Mouse (Mus musculus): ENCODE results near the gene Mgea5. TPM values are rescaled to one million over a fixed set of nuclear protein-coding genes. Genes with fewer than 3 reads are reported as not detected.

Gene Mgea5
- polyA plus RNA-seq, 1 experiment: 76.7 TPM

DNA sequence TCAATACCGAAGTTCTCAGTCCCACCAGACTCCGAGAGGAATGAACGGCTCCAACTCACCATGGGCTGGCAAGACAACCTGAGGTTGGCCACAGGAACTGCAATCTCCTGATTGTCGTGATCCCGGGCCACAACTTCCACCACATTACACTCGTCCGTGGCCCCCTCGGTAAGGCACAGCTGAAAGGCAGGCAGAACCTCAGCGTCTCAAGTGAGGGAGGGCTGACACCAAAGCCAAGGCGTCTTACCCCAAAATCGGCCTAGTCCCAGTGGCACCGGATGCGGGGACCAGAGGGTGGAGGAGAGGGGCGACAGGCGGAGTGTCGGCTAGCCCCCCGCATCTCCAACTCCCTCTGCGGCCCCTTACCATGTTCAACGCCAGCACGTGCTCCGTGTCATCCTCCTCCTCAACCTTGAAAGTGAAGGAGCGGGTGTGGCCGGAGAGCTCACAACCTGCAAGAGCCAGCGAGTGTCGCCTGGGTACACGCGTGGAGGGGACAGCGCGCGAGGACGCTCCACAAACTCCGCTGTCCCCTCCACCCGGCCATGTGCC is 34.9 kb downstream of the Mgea5 start:
- no peak for DNase-seq (ENCODE audit: low spot score)

GRCm38 (mm10) chr19:45748206-45748605 is 35.4 kb downstream of the Mgea5 start:
- no peak for DNase-seq (ENCODE audit: low spot score)

DNA sequence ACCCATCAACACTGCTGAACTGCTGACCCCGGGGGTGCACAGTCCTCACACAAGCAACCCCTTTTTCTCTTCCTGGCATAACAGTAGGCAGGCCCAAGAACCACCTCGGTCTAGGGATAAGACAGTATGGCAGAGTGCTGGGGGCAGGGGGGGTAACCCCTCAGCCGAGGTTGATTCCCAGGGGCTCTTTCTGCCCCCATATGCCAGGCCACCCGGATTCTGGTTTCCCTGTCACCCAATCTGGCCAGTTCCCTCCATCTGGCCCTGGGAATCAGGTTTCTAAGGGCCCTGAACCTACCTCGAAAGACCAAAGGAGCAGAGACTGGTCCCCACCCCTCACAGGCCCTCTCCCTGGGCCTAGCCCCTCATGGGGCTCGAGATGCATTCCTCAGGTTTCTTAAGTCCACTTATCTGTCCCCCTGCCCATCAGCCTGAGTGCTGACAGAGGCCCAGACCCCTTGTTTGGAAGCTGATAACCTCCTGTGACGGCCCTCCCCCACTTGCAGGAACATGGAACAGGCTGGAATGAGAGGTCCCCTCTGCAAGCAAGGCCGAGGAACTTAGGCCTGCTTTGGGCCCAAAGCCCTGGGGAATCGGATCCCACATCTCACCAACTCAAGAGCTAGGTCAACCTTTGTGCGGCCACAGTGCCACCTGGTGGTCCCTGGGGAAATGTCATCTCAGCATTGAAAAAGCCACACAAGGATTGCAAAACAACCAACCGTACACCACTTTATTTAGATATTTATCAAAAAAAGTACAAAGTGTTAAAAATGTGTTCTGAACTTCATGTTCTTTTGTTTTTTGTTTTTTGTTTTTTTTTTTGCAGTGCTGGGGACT is 36.4 kb downstream of the Mgea5 start:
- DNase-seq (ENCODE audit: low spot score): peak; percentile 69

- DNase-seq (ENCODE audit: low spot score): peak; percentile 61
These were observed 37.2 kb downstream of the Mgea5 start for GRCm38 (mm10) chr19:45746153-45747020.

DNA sequence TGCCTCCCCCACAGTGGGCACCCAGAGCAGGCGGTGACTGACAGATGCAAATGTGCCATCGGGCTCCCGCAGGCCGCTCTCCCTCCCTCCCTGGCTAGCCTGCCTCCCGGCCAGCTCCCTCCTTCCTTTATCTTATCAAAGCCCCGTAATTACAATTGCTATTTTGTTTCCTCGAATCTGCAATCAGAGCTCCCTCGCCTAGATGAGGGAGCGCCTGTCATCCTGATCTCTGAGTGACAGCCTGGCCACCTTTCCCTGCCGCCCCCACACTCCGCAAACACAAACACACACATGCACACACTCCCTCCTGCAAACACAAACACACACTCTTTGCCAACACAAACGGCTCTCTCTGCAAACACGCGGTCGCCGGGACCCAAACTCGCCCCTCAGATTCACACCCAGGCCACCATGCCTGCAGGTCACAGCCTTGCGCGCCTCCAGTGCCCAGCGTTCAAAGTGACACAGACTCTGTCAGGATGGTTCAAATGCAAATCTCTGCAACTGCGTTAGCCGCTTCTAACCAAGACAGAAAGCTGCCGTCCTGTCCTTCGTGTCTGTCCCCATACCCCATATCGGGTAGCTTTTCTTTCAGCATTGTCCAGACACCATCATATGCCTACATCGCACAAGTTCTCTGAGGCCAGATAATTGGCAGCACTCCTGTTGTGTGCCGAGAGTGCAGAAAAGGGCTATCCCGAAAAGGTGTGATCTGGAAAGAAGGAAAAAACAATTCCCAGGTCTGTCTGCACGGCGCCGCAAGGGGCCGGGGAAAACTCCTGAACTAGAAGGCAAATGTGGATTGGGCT is 38.1 kb downstream of the Mgea5 start:
- DNase-seq (ENCODE audit: low spot score): no peak

DNA sequence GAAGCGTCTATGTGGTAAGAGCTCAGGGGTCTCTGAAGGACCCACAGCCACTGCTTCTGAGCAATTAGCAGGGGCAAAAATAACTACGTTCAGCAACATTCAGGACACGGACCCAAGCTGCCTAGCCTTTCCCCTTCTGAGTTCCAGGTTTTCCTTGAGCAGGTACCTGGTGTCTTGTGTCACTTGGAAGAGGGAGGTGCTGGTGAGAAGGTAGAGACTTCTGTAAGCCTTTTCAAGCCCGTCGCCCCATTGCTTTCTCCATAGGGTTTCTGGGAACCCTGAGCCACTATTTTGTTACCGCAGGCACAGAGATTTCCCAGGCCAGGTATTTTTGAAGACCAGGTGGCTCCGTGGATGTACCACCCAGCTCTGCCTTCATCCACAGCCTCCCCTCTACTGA is 40.0 kb downstream of the Mgea5 start:
- no peak for DNase-seq (ENCODE audit: low spot score)

DNA sequence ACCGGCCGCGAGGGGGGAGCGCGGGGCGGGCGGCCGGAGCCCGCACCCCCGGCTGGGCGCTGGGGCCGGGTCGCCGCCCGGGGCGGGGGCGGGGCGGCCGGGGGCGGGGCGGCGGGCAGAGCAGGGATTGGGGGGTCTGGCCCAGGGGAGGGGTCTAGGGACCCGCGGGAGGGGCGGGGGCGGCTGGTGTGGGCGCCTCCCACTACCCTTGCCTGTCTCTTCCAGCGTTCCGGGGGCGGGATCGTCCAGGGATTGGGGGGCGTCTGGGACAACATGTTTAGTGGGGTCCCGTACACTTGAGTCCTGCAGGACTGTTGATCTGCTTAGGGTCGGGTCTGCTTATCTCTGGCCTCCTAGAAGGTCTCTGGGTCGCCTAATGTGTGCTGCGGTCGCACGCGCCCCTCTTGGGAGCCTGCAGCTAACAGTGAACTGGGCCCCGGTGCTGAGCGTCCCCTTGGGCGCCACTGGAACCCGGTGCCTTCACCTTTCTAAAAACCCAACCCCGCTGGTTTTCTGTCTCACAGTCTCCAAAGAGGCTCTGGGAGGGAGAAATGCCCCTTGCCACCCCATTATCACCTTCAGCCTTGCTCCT is 40.6 kb downstream of the Mgea5 start:
- DNase-seq (ENCODE audit: low spot score): no peak

- DNase-seq (ENCODE audit: low spot score): no peak
These were observed 41.2 kb downstream of the Mgea5 start, which contains the start of gene Fgf8 for GRCm38 (mm10) chr19:45742218-45742983. Gene Fgf8 (minus strand): TSS chr19:45742915.

DNA sequence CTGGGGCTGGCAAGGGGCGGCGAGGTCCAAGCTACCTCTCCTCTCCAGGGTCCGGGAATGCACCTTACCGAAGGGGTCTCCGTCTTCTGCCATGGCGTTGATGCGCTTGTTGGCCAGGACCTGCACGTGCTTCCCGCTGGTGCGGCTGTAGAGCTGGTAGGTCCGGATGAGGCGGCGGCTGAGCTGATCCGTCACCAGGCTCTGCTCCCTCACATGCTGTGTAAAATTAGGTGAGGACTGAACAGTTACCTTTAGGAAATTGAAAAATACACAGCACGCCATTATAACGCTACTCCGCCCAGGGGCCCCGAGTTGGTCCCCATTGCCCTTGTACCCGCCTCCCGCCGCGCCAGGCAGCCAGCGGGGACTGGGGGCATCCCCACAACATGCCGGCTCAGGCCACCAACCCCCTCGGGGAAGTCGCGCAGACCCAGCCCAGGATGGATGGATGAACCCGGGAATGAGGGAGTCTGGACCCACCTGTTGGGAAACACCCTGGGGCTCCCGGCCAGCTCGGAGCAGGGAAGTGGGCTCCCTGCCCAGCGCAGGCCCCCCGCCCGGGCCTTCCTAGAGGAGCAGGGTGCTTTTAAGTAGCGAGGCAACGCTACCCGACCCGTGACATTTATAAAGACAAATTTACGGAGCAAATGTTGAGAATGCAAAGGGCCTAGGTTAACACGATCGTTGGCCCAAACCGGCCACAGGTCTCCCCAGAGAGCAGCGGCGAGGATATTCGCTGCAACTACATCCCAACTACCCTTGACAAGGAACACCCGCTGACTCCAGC is 42.0 kb downstream of the Mgea5 start:
- no peak for DNase-seq (ENCODE audit: low spot score)

GRCm38 (mm10) chr19:45740817-45741216 is 42.8 kb downstream of the Mgea5 start:
- DNase-seq (ENCODE audit: low spot score): no peak

DNA sequence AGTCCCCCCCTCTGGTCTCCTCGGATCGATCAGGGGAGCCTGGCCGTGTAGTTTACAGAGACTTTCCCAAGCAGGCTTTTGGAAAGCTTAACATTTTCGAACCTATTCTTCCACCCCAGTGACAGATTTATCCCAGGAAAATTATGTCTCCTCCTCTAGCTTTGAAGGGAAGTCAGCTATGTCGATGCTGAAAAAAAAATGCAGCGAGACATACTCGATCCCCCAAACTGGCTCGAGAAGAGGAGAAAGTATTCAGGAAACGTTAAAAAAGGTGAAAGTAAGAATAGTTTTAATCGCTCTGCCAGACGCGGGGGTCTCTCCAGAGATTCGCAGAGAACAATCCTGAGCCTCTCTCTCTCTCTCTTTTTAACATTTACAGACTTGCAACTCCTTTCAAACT is 43.4 kb downstream of the Mgea5 start:
- DNase-seq (ENCODE audit: low spot score): no peak

DNA sequence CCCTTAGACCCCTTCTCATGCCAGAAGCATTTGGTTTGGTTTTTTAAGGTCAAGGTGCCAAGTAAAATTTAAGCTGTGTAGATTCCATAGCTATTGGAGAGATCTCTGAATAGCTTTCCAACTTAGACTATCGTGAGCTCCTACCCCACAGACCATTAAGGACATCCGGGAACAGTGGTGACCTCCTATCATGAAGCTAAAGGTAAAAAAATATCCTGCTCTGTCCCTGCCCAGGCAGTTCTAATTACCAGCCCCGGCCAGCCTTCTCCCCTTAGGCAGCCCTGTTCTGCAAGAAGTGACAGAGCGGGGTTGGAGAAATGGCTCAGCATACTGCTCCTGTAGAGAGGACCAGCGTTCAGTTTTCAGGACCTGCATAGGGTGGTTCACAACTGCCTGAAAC is 45.1 kb downstream of the Mgea5 start:
- no peak for DNase-seq (ENCODE audit: low spot score)

GRCm38 (mm10) chr19:45737846-45738484 is 45.7 kb downstream of the Mgea5 start:
- no peak for DNase-seq (ENCODE audit: low spot score)

- DNase-seq (ENCODE audit: low spot score): no peak
These were observed 46.3 kb downstream of the Mgea5 start for GRCm38 (mm10) chr19:45737208-45737845.

DNA sequence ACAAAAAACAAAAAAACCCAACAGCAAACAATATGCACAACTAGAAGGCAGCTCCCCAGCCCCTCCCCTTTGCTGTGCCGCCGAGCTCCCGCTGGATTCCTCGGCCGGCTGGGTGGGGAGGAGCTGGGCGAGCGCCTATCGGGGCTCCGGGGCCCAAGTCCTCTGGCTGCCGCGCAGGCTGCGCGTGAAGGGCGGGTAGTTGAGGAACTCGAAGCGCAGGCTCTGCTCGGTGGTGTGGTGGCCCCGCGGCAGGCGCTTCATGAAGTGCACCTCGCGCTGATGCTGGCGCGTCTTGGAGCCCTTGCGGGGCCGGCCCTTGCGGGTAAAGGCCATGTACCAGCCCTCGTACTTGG is 46.8 kb downstream of the Mgea5 start:
- DNase-seq (ENCODE audit: low spot score): peak; percentile 35

GRCm38 (mm10) chr19:45736241-45736640 is 47.4 kb downstream of the Mgea5 start:
- DNase-seq (ENCODE audit: low spot score): no peak

GRCm38 (mm10) chr19:45734762-45735161 is 48.9 kb downstream of the Mgea5 start:
- DNase-seq (ENCODE audit: low spot score): no peak

GRCm38 (mm10) chr19:45734191-45734590 is 49.4 kb downstream of the Mgea5 start:
- no peak for DNase-seq (ENCODE audit: low spot score)

GRCm38 (mm10) chr19:45733564-45733963 is 50.1 kb downstream of the Mgea5 start:
- DNase-seq (ENCODE audit: low spot score): no peak

Measured in urinary bladder, adult 2 months (tissue).